Mouse (Mus musculus): Measurements from ENCODE around the gene Creb3l1. TPM values are rescaled to one million over a fixed set of nuclear protein-coding genes. Genes with fewer than 3 reads are reported as not detected.
A peak's percentile ranks its signal among the peaks of the same experiment; 100 is the strongest.

Gene Creb3l1
- polyA plus RNA-seq, 1 experiment from 2014 or later, result 10.9 TPM

DNA sequence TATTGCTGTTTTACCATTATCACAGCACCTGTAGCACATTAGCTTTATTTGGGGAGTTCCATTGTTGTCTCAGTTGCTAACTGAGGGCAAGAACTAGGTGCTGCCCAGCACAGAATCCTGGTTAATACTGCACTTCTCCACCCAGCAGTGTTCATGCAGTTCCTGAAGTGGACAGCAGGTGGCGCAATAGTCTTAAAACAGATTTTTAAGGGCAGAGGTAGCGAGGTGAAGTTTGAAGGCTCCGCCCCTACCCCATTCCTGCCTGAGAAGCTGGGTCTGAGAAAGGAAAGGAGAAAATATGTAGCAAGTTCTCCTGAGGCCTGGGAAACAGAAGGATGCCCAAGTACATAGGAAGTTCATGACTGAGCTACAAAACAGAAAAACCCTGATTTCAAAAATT lies 36.8 kb downstream of the Creb3l1 start:
- Histone ChIP-seq H3K27me3 (peaks cover 16% of the 10 kb centered on the region; the same call in 1 of the 2 replicates), H3K4me1 (peaks cover 13% of the 10 kb centered on the region), H3K27ac (no peak overlapping the region), H3K9ac (no peak overlapping the region), H3K36me3 (peaks cover 20% of the 10 kb centered on the region; the same call in 1 of the 2 replicates), H3K4me3 (no peak overlapping the region), H3K4me2 (replicated peaks) (no peak overlapping the region), H3K9me3 (peaks cover 4% of the 10 kb centered on the region; the same call in 1 of the 2 replicates)
- ATAC-seq (ENCODE audit: low FRiP score, low read depth), result peak; percentile 21; the same call in 1 of the 2 replicates
- 1% methylated on average over 3 of the region's 3 CpGs for WGBS

DNA sequence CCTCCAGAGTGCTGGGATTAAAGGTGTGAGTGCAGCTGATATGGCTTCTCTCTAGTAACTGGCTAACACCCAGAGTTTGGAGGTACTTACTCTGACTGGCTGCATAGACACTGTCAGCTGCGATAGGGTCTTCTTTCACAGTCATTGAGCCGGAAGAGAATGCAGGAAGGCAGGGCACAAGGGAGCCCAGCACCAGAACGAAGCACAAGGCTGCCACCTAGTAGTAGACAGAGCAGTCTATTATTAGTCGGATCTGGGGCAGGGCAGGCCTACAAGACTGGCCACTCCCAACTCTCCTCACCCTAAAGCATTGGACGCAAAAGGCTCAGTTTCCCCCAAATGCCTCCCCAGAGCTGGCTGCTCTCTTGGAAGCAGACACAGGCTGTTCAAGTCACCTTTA lies 38.2 kb downstream of the Creb3l1 start:
- no peak for ATAC-seq (ENCODE audit: low FRiP score, low read depth)

DNA sequence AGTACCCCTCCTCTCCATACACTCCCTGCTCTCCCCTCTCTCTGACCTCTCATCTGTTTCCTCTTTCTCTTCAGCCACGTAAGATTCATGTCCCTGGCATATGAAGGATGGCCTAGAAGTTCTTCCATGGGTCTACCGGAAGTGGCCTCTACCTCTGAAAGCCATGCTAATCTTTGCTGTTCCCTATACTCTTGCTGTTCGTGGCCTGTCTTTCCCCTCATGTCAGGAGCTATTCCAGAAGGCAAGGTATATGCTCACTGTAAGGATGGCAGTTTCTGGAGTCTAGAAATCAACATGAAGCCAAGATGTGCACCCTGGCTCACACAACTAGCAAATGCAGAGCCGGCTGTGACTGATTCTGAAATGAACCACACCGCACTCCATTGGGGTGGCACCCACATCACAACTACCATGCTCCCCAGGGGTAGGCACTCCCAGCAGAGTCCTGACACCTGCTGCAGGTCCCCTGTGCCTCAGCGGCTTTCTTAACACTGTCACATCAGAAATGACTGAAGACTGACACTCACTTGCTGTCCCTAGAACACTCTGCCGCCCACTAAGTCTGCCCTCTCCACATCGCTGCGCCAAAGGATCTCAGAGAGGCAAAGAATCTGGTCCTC lies 39.3 kb downstream of the Creb3l1 start:
- H3K9me3 ChIP-seq, result peaks cover 4% of the 10 kb centered on the region; the same call in 1 of the 2 replicates
- H3K4me1 ChIP-seq, result peaks cover 17% of the 10 kb centered on the region
- WGBS, result 35% methylated on average over 9 of the region's 9 CpGs
- ATAC-seq (ENCODE audit: low FRiP score, low read depth), result no peak
- peaks cover 16% of the 10 kb centered on the region; the same call in 1 of the 2 replicates for H3K27me3 ChIP-seq
- H3K4me3 ChIP-seq, result no peak overlapping the region
- H3K9ac ChIP-seq, result 0 out of 2 replicates have a peak overlapping the region, but pooled peaks have one; percentile 40
- H3K27ac ChIP-seq, result peak overlapping the region; percentile 44; the same call in 1 of the 2 replicates
- peak overlapping the region; percentile 58 for H3K4me2 ChIP-seq (replicated peaks)
- peaks cover 12% of the 10 kb centered on the region; the same call in 1 of the 2 replicates for H3K36me3 ChIP-seq

More for the DNA sequence above, 38.2 kb downstream of the Creb3l1 start:
- no peak overlapping the region for H3K4me2 ChIP-seq (replicated peaks)
- H3K9me3 ChIP-seq, result peaks cover 4% of the 10 kb centered on the region; the same call in 1 of the 2 replicates
- peaks cover 20% of the 10 kb centered on the region; the same call in 1 of the 2 replicates for H3K36me3 ChIP-seq
- WGBS, result 13% methylated on average over 5 of the region's 5 CpGs
- H3K9ac ChIP-seq, result no peak overlapping the region; the same call in 1 of the 2 replicates
- no peak overlapping the region for H3K27ac ChIP-seq
- no peak overlapping the region for H3K4me3 ChIP-seq
- peaks cover 16% of the 10 kb centered on the region; the same call in 1 of the 2 replicates for H3K27me3 ChIP-seq
- H3K4me1 ChIP-seq, result peaks cover 13% of the 10 kb centered on the region

DNA sequence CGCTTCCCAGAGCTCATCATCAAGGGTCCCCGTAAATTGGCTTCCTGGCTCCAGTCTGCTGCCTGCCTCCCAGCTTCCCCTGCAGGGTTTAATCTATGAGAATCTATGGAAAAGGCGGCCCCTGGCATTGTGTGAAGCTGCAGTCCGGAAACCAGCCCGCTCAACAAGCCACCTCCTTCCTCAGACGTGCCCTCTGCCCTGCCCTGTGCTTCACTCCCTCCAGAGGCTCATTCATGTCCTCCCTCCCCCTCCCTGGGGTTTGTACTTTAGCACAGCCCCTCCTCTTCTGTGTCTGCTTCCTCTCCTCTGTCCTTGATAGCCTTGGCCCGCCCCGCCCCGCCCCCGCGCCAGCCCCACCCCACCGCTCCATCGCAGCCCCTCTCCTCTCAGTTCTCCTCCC lies 39.9 kb downstream of the Creb3l1 start:
- Histone ChIP-seq H3K9ac (0 out of 2 replicates have a peak overlapping the region, but pooled peaks have one; percentile 40), H3K4me3 (peak overlapping the region; percentile 16; the same call in 1 of the 2 replicates), H3K27me3 (peaks cover 16% of the 10 kb centered on the region; the same call in 1 of the 2 replicates), H3K9me3 (no peaks in the 10 kb centered on the region), H3K4me2 (replicated peaks) (peak overlapping the region; percentile 58), H3K36me3 (peaks cover 7% of the 10 kb centered on the region; the same call in 1 of the 2 replicates), H3K4me1 (peaks cover 17% of the 10 kb centered on the region), H3K27ac (no peak overlapping the region; the same call in 1 of the 2 replicates)
- WGBS, result 6% methylated on average over 6 of the region's 13 CpGs
- peak; percentile 73 for ATAC-seq (ENCODE audit: low FRiP score, low read depth)

DNA sequence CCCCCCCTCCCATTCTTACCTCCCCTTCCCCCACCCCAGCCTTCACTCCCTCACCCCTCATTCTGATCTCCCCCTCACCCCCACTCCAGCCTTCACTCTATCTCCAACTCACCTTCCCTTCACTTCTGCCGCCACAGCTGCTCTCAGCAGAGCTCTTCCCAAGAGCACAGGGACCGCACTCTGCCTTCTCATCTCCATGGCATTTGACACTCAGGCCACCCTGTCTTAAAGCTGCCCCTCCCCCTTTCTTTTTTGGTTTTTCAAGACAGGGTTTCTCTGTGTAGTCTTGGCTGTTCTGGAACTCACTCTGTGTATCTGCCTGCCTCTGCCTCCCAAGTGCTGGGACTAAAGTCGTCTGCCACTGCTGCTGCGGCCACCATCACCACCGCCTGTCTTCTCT lies 43.5 kb downstream of the Creb3l1 start:
- H3K27me3 ChIP-seq, result peaks cover 34% of the 10 kb centered on the region
- H3K27ac ChIP-seq, result no peak overlapping the region
- no peak overlapping the region for H3K4me3 ChIP-seq
- H3K4me1 ChIP-seq, result peaks cover 31% of the 10 kb centered on the region
- no peak for ATAC-seq (ENCODE audit: low FRiP score, low read depth)
- 50% methylated on average over 5 of the region's 5 CpGs for WGBS
- H3K9ac ChIP-seq, result no peak overlapping the region
- no peak overlapping the region for H3K4me2 ChIP-seq (replicated peaks)
- peaks cover 7% of the 10 kb centered on the region; the same call in 1 of the 2 replicates for H3K36me3 ChIP-seq
- no peaks in the 10 kb centered on the region for H3K9me3 ChIP-seq

DNA sequence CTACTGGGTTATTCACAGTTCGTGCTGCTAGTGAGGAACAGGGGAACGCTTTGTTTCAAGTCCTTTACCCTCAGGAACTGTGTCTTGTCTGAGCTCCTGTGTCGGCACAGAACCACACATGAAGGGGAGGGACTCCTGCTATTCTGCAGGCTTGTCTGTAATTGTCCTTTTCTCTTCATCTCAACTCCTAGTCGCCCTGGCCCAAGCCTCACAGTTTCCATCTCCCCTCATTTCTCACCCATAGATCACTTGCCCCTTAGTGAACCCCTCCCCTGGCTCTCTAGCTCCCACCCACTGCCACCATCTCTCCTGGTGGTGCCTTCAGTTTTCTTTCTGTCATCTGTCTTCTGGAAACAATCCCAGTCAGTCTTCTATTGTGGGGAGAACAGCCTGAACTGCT lies 44.1 kb downstream of the Creb3l1 start:
- Histone ChIP-seq H3K9me3 (no peaks in the 10 kb centered on the region), H3K9ac (no peak overlapping the region), H3K4me3 (no peak overlapping the region), H3K36me3 (peaks cover 7% of the 10 kb centered on the region; the same call in 1 of the 2 replicates), H3K27me3 (peaks cover 39% of the 10 kb centered on the region), H3K27ac (no peak overlapping the region), H3K4me1 (peaks cover 36% of the 10 kb centered on the region), H3K4me2 (replicated peaks) (no peak overlapping the region)
- ATAC-seq (ENCODE audit: low FRiP score, low read depth), result no peak
- 24% methylated on average over 4 of the region's 4 CpGs for WGBS

DNA sequence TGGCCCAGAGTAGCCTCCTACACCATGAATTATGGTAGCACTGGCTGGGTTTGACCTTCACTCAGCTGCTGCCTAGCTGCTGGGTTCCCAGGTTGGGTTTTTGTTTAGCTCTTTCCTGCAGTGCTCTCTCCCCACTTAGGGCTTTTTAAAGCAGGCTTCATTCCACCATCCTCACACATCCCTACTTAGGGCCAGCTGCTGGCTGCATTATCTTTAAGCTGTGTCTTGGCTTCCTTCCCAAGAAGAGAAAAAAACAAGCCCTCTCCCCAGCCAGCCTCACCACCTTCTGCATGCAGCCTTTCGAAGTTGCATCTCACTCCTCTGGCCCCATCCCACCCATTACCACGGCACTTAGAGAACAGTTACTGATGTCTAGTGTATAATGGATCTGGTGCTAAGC lies 45.8 kb downstream of the Creb3l1 start:
- Histone ChIP-seq H3K27ac (no peak overlapping the region), H3K4me1 (peaks cover 27% of the 10 kb centered on the region), H3K4me2 (replicated peaks) (no peak overlapping the region), H3K4me3 (no peak overlapping the region), H3K9ac (no peak overlapping the region), H3K27me3 (peaks cover 53% of the 10 kb centered on the region), H3K9me3 (no peaks in the 10 kb centered on the region), H3K36me3 (peaks cover 7% of the 10 kb centered on the region; the same call in 1 of the 2 replicates)
- 18% methylated on average over 2 of the region's 2 CpGs for whole genome bisulfite sequencing
- ATAC-seq (ENCODE audit: low FRiP score, low read depth), result 0 out of 2 replicates have a peak, but pooled peaks have one; percentile 13

DNA sequence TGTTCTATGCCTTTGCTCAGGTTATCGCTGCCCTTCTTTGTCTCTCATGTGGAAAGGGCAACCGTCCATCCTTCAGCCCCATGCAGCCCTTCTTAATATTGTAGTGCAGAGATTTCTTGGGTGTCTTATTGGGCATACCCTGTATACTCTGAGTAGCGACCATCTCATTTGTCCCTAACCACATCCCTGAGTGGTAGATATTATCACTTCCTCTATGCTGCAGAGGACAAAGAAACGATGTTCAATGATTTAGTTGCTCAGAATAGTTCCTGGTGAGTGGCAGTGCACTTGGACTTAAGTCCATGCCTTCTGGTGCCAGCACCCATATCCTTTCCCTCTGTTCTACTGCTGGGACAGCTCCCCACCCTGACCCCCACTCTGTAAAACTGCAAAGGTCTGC lies 46.3 kb downstream of the Creb3l1 start:
- ATAC-seq (ENCODE audit: low FRiP score, low read depth), result no peak
- no peak overlapping the region for H3K27ac ChIP-seq
- no peak overlapping the region for H3K9ac ChIP-seq
- no peak overlapping the region for H3K4me2 ChIP-seq (replicated peaks)
- no peak overlapping the region for H3K4me3 ChIP-seq
- H3K9me3 ChIP-seq, result no peaks in the 10 kb centered on the region
- peaks cover 59% of the 10 kb centered on the region for H3K27me3 ChIP-seq
- WGBS, result 78% methylated on average over 4 of the region's 4 CpGs
- peaks cover 29% of the 10 kb centered on the region for H3K4me1 ChIP-seq
- H3K36me3 ChIP-seq, result peaks cover 5% of the 10 kb centered on the region; the same call in 1 of the 2 replicates

DNA sequence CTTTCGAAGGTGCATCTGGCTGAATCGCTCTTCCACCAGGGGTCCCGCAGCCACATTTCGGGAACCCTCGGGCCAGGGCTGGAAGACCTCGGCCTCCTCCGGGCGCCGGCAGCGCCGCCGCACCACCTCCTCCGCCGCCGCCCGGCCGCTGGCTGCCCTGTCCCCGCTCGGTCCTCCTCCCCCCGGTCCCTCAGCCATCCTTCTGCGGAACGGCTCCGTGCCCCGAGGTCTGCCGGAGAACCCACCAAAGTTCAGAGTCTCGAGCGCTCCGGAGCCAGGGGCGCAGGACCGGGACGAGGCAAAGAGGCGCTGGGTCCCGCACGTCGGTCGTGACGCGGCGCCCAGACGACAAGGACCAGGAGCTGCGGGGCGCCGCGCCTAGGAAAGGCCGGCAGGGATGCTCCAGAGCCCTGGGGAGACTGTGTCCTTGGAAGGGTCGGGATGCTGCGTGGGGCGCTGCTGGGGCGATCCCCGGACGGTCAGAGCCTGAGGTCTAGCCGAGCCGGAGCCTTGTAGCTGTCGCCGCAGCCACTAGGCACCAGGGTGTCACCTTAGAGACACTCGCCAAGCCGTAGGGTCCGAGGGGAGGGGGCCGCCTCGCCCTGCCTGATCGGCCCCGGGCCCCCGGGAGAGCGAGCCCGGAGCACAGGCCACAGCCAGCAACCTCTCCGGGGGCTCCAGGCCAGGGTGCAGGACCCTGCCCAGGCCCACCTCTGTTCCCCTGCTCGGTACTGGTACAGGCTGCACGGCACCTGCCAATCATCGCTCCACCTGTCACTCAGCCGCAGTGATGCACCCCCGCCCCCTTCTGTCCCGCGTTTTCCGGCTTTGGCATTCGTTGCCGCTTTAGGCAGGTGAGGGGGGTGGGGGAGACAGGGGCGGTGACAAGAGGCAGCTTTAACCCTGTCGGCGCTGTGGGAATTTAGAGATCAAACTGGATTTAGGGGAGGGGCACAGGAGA lies 48.4 kb downstream of the Creb3l1 start, which contains the start of gene Dgkz:
Gene Dgkz (minus strand): TSS at position 284 of the 961 bp plus-strand sequence.
- peak within 1 kb of the TSS; percentile 73 for H3K4me2 ChIP-seq (replicated peaks)
- WGBS, result 1% methylated on average over 79 of the region's 79 CpGs
- H3K4me3 ChIP-seq, result peak within 1 kb of the TSS; percentile 44
- no peaks in the 10 kb centered on the region for H3K9me3 ChIP-seq
- H3K4me1 ChIP-seq, result peaks cover 43% of the 10 kb centered on the region
- peak; percentile 25; the same call in 1 of the 2 replicates for ATAC-seq (ENCODE audit: low FRiP score, low read depth)
- H3K27me3 ChIP-seq, result peaks cover 80% of the 10 kb centered on the region
- H3K36me3 ChIP-seq, result no peaks in the 10 kb centered on the region
- H3K27ac ChIP-seq, result no peak within 1 kb of the TSS
- H3K9ac ChIP-seq, result peak within 1 kb of the TSS; percentile 59

DNA sequence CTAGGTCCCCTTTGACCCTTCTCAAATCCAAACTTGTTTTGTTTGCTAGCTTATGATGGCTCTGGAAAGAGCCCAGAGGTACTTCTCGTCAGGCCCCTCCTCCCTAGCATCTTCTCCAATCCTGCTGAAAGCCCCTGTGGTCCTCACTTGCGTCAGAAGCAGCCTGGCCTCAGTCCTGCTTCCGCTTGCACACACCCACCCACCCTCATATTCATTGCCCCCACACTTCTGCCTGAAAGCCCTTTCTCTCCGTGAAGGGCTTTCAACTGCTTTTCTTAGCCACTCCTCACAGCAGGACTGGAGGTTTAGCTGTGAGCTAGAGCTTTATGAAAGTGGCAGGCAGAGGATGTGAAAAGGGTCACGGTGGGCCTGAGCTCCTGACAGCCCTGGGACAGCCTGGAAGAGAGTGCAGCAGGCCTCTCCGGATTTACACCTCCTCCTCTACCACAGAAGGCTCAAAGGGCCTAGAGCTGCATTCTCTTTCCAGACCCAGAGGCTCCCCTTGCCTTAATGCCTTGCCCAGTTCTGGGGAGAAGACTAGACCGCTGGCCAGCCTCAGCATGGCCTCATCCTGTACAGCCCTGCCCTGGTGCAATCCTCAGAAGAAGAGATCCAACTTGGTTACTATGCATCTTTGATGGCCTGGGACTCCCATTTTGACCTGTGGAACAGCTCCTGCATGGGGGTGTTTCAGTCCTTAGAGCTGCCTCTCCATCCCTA lies 50.7 kb downstream of the Creb3l1 start:
- WGBS, result 27% methylated on average over 7 of the region's 7 CpGs
- Histone ChIP-seq H3K36me3 (no peaks in the 10 kb centered on the region), H3K9ac (no peak overlapping the region), H3K27me3 (peaks cover 86% of the 10 kb centered on the region), H3K4me2 (replicated peaks) (no peak overlapping the region), H3K9me3 (no peaks in the 10 kb centered on the region), H3K4me3 (no peak overlapping the region), H3K27ac (no peak overlapping the region), H3K4me1 (peaks cover 36% of the 10 kb centered on the region)
- ATAC-seq (ENCODE audit: low FRiP score, low read depth), result no peak

DNA sequence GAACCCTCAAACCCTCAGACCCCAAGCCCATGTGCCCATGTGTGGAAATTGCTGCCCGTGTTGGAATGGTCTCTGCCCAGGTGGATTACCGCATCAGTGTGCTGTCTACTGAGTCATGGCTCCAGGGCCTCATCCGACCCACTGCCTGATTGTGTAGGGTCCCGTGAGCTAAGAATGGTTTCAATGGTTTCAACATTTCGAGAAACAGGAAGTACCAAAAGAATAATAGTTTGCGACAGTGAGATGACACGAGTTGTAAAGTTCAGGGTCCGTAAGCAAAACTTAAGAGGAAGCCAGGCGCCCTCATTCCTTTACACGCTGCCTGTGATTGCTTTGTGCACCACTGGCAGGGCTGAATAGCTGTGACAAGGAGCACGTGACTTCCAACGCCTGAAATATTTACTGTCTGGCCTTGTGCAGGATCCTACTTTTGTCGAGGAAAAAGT lies 52.2 kb downstream of the Creb3l1 start:
- no peak for ATAC-seq (ENCODE audit: low FRiP score, low read depth)
- WGBS, result 34% methylated on average over 13 of the region's 13 CpGs
- Histone ChIP-seq H3K27ac (no peak overlapping the region), H3K4me3 (no peak overlapping the region), H3K9me3 (no peaks in the 10 kb centered on the region), H3K4me2 (replicated peaks) (0 out of 2 replicates have a peak overlapping the region, but pooled peaks have one; percentile 23), H3K9ac (no peak overlapping the region), H3K4me1 (peaks cover 38% of the 10 kb centered on the region), H3K27me3 (peaks cover 71% of the 10 kb centered on the region), H3K36me3 (no peaks in the 10 kb centered on the region)

All from limb, embryonic 13.5 days (tissue).